Mouse (Mus musculus) liver, embryonic 11.5 days (tissue): ENCODE measurements at regions not wholly inside any gene's neighbourhood (a gene's known extent, or its start where the extent isn't known, plus 50 kb on each side); places are given as distances from the start of the nearest gene placed in this dataset.
A peak's percentile ranks its signal among the peaks of the same experiment; 100 is the strongest.

Experiments
- ATAC-seq: fragments of 200-750 bp; cut with Nextera tagmentation; replicated peaks from 2 replicates; pipeline ENCODE4 v1.8.0; 2017; ENCODE audit warnings: moderate number of reproducible peaks, mild to moderate bottlenecking, moderate TSS enrichment, moderate library complexity; ENCODE audit not compliant: low FRiP score
- DNase-seq: peaks from one replicate; pipeline ENCODE4 v3.0.0-alpha.2; 2017; ENCODE audit warnings: low spot score
- H3K27ac ChIP-seq: fragments of 300-500 bp; sonication (generic); 2 replicates; pipeline ENCODE4 v1.5.1; 2014; ENCODE audit warnings: mild to moderate bottlenecking, low read depth, low read length, control low read depth
- H3K27me3 ChIP-seq: fragments of 300-500 bp; sonication (generic); replicated peaks from 2 replicates; pipeline ENCODE4 v1.6.1; 2014; ENCODE audit warnings: low read length, mixed read lengths; ENCODE audit not compliant: control insufficient read depth, insufficient read depth
- H3K36me3 ChIP-seq: fragments of 300-500 bp; sonication (generic); 2 replicates; pipeline ENCODE4 v1.6.1; 2014; ENCODE audit warnings: mild to moderate bottlenecking, low read length, moderate library complexity, mixed read lengths; ENCODE audit not compliant: control insufficient read depth, insufficient read depth
- H3K4me1 ChIP-seq: fragments of 300-500 bp; sonication (generic); replicated peaks from 2 replicates; pipeline ENCODE4 v1.6.1; 2014; ENCODE audit warnings: low read length, mixed read lengths; ENCODE audit not compliant: control insufficient read depth, insufficient read depth
- H3K4me2 ChIP-seq: fragments of 300-500 bp; sonication (generic); 2 replicates; pipeline ENCODE4 v1.6.1; 2014; ENCODE audit warnings: mild to moderate bottlenecking, control low read depth, moderate library complexity
- H3K4me3 ChIP-seq: fragments of 300-500 bp; sonication (generic); 2 replicates; pipeline ENCODE4 v1.5.1; 2014; ENCODE audit warnings: low read depth, low read length, control low read depth
- H3K9ac ChIP-seq: fragments of 300-500 bp; sonication (generic); 2 replicates; pipeline ENCODE4 v1.6.1; 2014; ENCODE audit warnings: low read depth, low read length, control low read depth
- H3K9me3 ChIP-seq: fragments of 300-500 bp; sonication (generic); 2 replicates; pipeline ENCODE4 v1.6.1; 2016; ENCODE audit warnings: low read length, inconsistent platforms, mixed read lengths; ENCODE audit not compliant: control insufficient read depth
- WGBS: fragments of 180-500 bp; shearing (Covaris S2); extraction: QIAGEN DNeasy Blood & Tissue Kit; methylation state at CpG from one replicate; pipeline ENCODE4 v1.1.7; 2014; 5-methylcytosine and 5-hydroxymethylcytosine counted together

DNA sequence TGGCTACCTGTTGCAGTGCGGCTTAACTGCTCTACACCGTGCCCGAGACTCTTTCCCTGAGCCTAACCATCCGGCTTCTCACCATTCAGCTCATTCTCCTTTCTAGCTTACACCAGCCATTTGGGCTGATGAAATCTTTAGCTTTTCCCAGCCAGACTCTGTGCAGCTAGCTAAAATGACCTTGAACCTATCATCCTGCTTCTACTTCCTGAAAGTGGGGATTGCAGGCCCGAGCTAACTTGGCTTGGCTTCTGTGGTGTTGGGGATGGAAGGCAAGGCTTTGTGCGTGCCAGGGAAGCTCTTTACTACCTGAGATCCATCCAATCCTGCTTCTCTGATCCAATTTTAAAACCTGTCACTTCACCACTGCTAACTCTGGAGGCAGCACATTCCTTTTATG lies 128.3 kb downstream of the Kcnrg start:
- Histone ChIP-seq H3K27me3 (no peaks in the 10 kb centered on the region), H3K36me3 (no peaks in the 10 kb centered on the region), H3K4me3 (no peak overlapping the region), H3K9ac (no peak overlapping the region), H3K4me2 (no peak overlapping the region), H3K27ac (no peak overlapping the region), H3K4me1 (no peaks in the 10 kb centered on the region), H3K9me3 (no peaks in the 10 kb centered on the region)
- 71% methylated on average over 6 of the region's 6 CpGs for WGBS
- ATAC-seq (no peak), DNase-seq (no peak)

DNA sequence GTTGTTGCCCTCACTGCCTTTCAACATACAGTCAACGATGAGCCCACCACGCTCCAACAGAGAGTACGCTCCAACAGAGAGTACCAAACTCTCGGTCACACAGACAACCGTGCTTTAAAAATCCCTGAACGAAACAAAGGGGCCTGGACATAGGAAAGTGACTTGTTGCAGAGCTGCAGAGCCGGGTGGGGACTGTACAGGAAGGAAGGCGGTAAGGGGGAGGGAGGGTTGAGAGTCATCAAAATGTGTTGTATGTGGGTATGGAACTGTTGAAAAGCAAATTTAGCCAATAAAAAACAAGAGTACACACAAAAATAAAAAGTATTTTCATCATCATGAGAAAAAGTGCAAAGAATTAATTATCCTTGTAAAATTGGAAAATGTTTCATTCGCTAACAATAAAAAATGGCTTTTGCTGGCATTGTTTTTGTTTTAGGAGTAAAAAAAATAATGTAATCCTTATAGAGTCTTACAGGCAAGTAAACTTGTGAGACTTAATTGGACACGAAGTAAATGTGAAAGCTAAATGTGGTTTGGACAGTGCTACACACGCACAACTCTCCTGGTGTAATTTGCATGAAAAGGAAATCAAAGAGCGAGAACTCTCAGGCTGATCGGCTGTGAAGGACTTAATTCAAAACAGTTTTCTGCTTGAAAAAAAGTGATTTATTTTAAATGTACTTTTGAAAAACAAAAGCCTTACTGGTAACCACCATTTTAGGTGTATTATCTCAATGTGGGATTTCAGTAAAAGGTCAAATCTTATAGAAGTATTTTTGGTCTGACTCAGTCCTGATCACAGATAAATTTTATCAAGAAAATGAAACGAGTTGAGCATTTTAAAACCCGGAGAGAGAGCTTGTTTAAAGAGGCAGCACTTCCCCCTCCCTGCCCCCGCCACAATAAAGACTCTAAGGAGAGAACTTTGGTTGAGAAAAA lies 129.4 kb downstream of the Kcnrg start:
- no peaks in the 10 kb centered on the region for H3K36me3 ChIP-seq
- ATAC-seq (no peak), DNase-seq (no peak)
- no peak overlapping the region for H3K9ac ChIP-seq
- H3K4me2 ChIP-seq, result no peak overlapping the region
- no peaks in the 10 kb centered on the region for H3K4me1 ChIP-seq
- 48% methylated on average over 16 of the region's 16 CpGs for WGBS
- H3K27me3 ChIP-seq, result no peaks in the 10 kb centered on the region
- H3K4me3 ChIP-seq, result no peak overlapping the region
- no peak overlapping the region for H3K27ac ChIP-seq
- H3K9me3 ChIP-seq, result no peaks in the 10 kb centered on the region

DNA sequence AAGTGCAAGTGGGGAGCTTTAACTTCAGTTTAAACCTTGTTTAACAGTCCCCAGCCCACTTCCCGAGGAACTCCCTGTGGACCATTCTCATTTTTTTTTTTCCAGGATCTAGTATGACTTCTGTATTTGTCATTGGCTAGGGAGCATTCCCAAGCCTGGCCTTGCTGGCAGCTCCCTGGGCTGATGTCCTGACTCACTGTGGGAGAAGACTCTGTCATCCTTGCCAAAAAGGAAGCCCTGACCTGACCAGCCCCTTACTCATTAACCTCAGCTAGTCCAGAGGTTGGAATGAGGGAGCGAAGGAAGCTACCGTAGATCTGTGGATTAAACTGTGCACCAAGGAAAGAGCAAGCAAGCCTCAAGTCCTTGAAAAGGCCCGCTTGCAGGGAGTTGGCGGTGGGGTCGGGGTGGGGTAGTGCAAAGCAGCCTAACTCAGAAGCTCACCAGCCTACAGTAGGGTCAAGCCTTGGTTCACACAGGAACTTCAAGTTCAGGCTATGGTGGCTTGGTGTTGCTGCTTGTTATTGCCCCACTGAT lies 130.3 kb downstream of the Kcnrg start:
- Histone ChIP-seq H3K36me3 (no peaks in the 10 kb centered on the region), H3K4me2 (no peak overlapping the region), H3K27me3 (no peaks in the 10 kb centered on the region), H3K27ac (no peak overlapping the region), H3K4me1 (no peaks in the 10 kb centered on the region), H3K4me3 (no peak overlapping the region), H3K9ac (no peak overlapping the region), H3K9me3 (no peaks in the 10 kb centered on the region)
- DNase-seq, result no peak
- no peak for ATAC-seq
- 86% methylated on average over 6 of the region's 6 CpGs for WGBS

DNA sequence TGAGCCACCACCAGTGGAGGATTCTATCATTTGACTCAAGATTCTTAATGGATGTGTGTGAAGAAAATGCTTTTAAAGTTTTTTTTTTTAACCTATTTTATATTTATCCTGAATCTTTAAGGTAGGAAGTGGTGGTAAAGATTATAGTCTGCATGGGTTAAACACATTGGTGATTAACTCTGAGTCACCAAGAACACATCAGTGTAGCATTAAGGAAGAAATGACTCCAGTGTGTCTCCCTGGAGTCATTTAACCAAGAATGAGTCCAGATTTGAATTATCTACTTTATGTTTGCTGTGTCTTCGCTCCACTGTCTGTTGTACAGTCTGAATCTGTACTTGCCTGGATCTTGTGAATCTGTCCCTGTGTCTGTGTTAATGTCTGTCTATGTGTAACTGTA lies 132.2 kb downstream of the Kcnrg start:
- H3K4me2 ChIP-seq, result no peak overlapping the region
- no peak overlapping the region for H3K9ac ChIP-seq
- DNase-seq (no peak), ATAC-seq (no peak)
- H3K36me3 ChIP-seq, result no peaks in the 10 kb centered on the region
- H3K27ac ChIP-seq, result no peak overlapping the region
- no peaks in the 10 kb centered on the region for H3K27me3 ChIP-seq
- H3K4me1 ChIP-seq, result no peaks in the 10 kb centered on the region
- H3K4me3 ChIP-seq, result no peak overlapping the region
- 86% methylated on average over 1 of the region's 1 CpGs for WGBS
- H3K9me3 ChIP-seq, result no peaks in the 10 kb centered on the region

DNA sequence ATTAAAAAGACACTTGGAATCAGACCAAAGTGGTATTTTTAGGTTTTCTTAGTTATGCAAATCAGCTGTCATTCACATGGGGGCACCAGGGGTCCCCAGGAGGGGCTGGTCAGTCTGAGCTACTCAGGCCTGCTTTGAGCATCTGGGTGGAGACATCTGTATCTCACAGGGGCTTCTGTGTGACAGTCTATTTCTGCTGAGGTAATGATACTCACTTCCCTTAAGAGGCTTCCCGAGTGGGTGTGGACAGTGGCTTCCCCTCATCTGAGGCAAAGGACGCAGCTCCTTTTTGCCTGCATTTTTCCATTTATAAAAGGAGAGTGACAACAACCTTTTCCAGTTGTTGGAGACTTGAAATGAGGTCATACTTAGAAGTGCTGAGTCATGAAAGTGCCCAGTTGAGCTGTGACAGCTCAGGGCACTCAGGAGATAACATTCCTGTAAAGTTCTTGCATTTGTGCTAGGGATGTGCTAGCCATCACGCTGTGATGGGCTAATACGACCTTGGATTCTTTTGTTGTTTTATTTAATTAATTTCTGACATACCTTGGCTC lies 136.7 kb downstream of the Kcnrg start:
- no peak for DNase-seq
- Histone ChIP-seq H3K4me3 (no peak overlapping the region), H3K27ac (no peak overlapping the region), H3K4me1 (no peaks in the 10 kb centered on the region), H3K9me3 (no peaks in the 10 kb centered on the region), H3K36me3 (no peaks in the 10 kb centered on the region), H3K27me3 (no peaks in the 10 kb centered on the region), H3K9ac (no peak overlapping the region), H3K4me2 (no peak overlapping the region)
- WGBS, result 31% methylated on average over 4 of the region's 4 CpGs
- ATAC-seq, result no peak

DNA sequence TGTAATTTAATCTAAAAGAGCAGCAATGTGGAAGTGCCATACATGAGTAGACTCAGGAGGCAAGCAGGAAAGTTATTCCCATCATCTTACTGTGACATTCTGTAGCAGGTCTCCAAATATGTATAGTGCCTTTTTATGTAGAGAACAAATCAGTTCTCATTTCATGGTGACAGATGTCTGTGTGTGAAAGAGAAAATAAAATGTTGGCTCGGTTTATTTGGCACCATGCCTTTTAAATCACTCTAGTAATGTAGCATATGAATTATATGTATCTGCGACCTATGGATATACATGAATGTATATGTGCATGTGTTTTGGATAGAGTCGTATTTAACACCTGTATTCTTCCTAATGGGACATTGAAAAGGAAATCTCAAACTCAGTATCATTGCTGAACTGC lies 146.2 kb downstream of the Kcnrg start:
- H3K27ac ChIP-seq, result no peak overlapping the region
- no peak overlapping the region for H3K4me2 ChIP-seq
- 0 out of 2 replicates have a peak, but pooled peaks cover 2% of the 10 kb centered on the region for H3K4me1 ChIP-seq
- ATAC-seq, result no peak
- no peak for DNase-seq
- H3K9ac ChIP-seq, result no peak overlapping the region
- WGBS, result 80% methylated on average over 3 of the region's 3 CpGs
- no peaks in the 10 kb centered on the region for H3K36me3 ChIP-seq
- no peak overlapping the region for H3K4me3 ChIP-seq
- H3K27me3 ChIP-seq, result no peaks in the 10 kb centered on the region
- H3K9me3 ChIP-seq, result no peaks in the 10 kb centered on the region

DNA sequence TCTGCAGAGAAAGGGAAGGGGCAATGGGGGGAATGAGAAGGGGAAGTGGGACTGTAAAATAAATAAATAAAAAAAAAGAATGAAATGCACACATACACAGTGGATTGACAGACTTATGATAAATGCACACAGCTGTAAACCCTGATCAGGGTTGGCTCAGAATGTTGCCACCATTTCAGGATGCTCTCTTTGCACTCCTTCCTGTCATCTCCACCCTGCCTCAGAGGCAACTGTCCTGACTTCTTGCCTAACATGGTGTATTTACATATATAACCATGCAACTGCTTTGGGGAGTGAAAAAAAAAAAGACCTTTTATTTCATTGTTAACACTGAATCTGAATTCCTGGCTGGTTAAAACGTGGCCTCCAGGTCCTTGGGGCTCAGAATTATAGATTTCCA lies 149.4 kb downstream of the Kcnrg start:
- Histone ChIP-seq H3K36me3 (no peaks in the 10 kb centered on the region), H3K27me3 (no peaks in the 10 kb centered on the region), H3K27ac (no peak overlapping the region), H3K4me1 (0 out of 2 replicates have a peak, but pooled peaks cover 2% of the 10 kb centered on the region), H3K4me2 (no peak overlapping the region), H3K9me3 (no peaks in the 10 kb centered on the region), H3K9ac (no peak overlapping the region), H3K4me3 (no peak overlapping the region)
- no peak for DNase-seq
- WGBS, result 21% methylated on average over 1 of the region's 1 CpGs
- no peak for ATAC-seq

DNA sequence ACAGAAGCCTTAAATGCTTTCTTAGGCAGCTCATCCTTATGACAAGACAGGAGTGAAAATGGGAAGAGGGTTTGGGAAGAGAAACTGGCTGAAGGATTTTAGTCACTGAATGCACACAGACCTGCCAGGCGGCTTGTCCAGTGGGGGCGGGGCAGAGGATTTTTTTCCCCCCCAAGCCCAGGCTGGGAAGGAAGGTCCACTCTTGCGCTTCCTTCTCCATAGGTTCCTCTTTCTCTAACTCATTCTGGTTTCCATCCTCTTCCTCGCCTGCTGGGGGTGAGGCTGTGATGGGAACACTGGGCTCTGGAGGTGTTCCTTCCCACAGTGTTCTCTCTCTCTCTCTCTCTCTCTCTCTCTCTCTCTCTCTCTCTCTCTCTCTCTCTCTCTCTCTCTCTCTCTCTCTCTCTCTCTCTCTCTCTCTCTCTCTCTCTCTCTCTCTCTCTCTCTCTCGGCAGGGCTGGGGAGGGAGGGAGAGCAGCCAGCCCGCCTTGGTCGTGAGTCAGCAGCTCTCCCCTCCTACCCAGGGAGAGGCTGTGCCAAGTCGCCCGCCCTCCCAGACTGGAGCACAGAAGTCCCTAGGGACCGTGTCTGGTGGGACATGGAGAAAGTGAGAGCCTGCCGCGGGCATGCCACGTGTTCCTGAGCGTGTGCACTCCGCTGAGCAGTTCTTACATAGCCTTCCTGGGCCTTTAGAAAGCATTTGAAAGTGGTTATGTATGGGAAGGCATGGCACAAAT lies 150.0 kb downstream of the Kcnrg start:
- Histone ChIP-seq H3K27ac (no peak overlapping the region), H3K4me2 (peak overlapping the region; percentile 49), H3K27me3 (no peaks in the 10 kb centered on the region), H3K36me3 (no peaks in the 10 kb centered on the region), H3K4me3 (no peak overlapping the region), H3K9me3 (no peaks in the 10 kb centered on the region), H3K9ac (no peak overlapping the region), H3K4me1 (0 out of 2 replicates have a peak, but pooled peaks cover 2% of the 10 kb centered on the region)
- 0 out of 2 replicates have a peak, but pooled peaks have one; percentile 18 for ATAC-seq
- peak; percentile 44 for DNase-seq
- 9% methylated on average over 14 of the region's 15 CpGs for WGBS
